Mouse (Mus musculus) 3134 (cell line): ENCODE results near the gene Larp4.

Experiments
- DNase-seq: peaks from one replicate; pipeline ENCODE4 v3.0.0-alpha.2; 2011; ENCODE audit warnings: low spot score; ENCODE audit not compliant: insufficient read length; ENCODE audit errors: extremely low read depth

The Larp4 gene

GRCm38 (mm10) chr15:100056397-100056908 is 86.6 kb downstream of the Larp4 start:
- DNase-seq = peak; percentile 64

DNA sequence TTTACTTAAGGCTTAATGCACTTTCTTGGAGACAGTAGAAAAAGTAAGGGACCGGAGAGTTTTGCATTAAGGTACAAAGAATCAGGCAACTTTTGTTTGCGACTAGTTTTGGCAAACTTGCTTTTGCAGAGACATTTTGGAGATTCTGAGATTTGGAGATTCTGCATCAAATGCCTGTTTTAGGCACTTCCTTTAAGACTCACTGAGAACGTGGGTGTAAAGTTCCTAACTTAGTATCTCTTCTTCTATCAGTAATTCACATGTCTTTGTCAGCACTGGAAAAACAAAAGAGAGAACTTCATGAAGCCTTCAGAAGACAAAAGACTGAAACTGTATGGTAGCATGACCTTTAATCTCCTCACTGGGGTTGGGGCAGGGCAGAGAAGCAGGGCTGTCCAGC is 87.8 kb downstream of the Larp4 start:
- no peak for DNase-seq

GRCm38 (mm10) chr15:100058143-100058542 is 88.3 kb downstream of the Larp4 start:
- no peak for DNase-seq

DNA sequence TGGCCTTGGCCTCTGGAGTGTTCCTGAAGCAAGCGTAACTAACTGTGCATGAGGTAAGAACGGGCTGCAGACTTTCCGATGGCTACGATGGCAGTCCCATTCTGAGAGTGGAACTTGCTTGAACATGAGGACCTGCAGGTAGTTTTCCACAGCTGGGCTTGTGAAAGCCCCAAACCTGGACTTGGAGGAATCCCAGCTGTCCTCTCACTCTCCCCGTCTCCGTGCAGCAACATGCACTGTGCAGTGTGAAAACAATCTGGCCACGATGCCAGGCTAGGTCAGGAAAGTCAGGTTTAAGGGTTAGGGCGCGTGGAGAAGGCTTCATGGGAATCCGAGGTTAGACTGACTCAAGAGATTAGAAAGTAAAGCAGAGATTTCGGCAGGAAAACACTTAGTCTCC is 89.0 kb downstream of the Larp4 start:
- no peak for DNase-seq

GRCm38 (mm10) chr15:100059626-100060311 is 89.9 kb downstream of the Larp4 start:
- DNase-seq = no peak

DNA sequence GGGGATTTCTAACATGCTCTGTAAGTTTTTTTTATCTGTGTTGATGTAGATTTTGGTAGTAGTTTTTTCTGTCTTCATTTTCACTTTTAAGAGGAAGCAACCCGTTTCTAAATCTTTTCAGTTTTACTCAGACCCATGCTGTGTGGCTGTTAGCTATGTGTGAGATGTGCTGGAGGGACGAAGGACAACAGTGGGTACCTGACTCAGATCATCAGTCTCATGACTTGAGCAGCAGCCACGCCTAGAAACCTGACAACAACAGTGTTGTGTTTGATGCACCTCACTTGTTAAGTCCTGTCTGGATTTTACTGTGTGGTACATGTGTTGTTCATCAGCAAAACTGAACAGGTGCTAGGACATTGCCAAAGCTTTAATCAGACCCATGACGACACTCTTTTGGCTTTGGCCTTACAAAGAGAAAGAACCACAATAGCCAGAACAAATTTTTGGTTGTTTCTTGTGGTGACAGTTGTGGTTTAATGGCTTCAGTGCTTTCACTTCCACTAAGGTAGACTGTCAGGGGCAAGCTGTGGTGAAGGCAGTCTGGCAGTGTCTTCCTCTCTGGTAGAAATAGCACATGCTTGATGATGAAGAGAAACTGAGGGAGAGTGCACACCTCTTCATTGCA is 90.8 kb downstream of the Larp4 start:
- no peak for DNase-seq

- DNase-seq = no peak
Observed at GRCm38 (mm10) chr15:100061377-100061776, 91.5 kb downstream of the Larp4 start.

GRCm38 (mm10) chr15:100063229-100063773 is 93.4 kb downstream of the Larp4 start:
- no peak for DNase-seq
